Mouse (Mus musculus) heart, postnatal 0 days (tissue): ENCODE results near the gene Cd9.

Source experiments
- CTCF ChIP-seq: IDR thresholded peaks from 2 replicates; pipeline ENCODE4 v1.5.1; 2016; ENCODE audit warnings: antibody characterized with exemption, control low read depth, low read depth
- EP300 ChIP-seq: IDR thresholded peaks from 2 replicates; pipeline ENCODE4 v1.6.1; 2016; ENCODE audit warnings: antibody characterized with exemption, low read depth

- TF ChIP-seq CTCF (no peak), EP300 (no peak)
These were observed 15.2 kb downstream of the Cd9 start for GRCm38 (mm10) chr6:125479359-125479758.
